Mouse (Mus musculus) hematopoietic stem cell, adult 5-6 weeks (primary cell): Measurements from ENCODE around the gene Arl4d. TPM values are rescaled to one million over a fixed set of nuclear protein-coding genes. Genes with fewer than 3 reads are reported as not detected.
"Not testable (repeated sequence)": the region's sequence is repeated elsewhere in the genome, so short reads cannot be mapped to it uniquely, and the experiment has no call there.

Experiments
- ATAC-seq, 2 experiments: fragments of 125-278 bp in 1 of 2; replicated peaks in 1 of 2; 2 replicates each; pipeline ENCODE4 v1.8.0; 2016 to 2017; ENCODE audit warnings: inconsistent platforms in 2 of 2, mild to moderate bottlenecking in 2 of 2, moderate number of reproducible peaks in 2 of 2, low read depth in 1 of 2, moderate TSS enrichment in 1 of 2; ENCODE audit not compliant: low FRiP score in 2 of 2, poor library complexity in 2 of 2, severe bottlenecking in 2 of 2, insufficient read depth in 1 of 2, low TSS enrichment in 1 of 2
- total RNA-seq: library from RNA; stranded (forward); fragments of 172-1452, 232-1000 nt; gene quantifications from 2 replicates; pipeline ENCODE4 v1.2.3, GENCODE M21; 2017

Gene Arl4d
- total RNA-seq, 1 experiment from 2014 or later, result 2.5 TPM

DNA sequence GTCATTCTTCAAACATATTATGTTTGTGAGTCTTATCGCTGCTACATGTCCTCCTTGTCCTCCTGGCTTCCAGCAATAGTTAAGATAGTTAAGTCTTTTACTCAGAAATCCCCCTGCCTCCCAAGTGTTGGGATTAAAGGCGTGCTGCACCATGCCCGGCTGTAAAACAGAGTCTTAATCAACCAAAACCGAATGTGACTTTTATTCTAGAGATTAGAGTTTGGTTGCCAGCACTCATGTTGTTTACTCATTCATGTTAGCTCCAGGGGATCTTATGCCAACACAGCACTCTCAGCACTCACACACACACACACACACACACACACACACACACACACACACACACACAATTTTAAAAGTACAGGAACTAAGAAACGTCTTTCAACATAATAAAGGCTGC, 22.4 kb upstream of the Arl4d start:
- no peak for ATAC-seq

DNA sequence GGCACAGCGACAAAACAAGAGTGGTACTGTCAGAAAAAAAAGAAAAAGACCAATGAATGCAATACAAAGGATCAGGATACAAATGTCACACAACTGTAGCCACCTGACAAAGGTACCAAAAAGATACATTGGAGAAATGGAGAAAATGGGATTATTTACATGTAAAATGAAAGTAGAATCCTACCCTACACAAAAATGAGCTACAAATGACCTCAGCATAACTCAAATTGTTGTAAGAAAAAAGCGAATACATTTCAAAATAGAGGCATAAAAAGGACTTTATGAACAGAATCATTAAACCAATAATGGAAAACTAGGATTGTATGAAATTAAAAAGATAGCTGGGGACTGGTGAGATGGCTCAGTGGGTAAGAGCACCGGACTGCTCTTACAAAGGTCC, 20.8 kb upstream of the Arl4d start:
- no peak for ATAC-seq

DNA sequence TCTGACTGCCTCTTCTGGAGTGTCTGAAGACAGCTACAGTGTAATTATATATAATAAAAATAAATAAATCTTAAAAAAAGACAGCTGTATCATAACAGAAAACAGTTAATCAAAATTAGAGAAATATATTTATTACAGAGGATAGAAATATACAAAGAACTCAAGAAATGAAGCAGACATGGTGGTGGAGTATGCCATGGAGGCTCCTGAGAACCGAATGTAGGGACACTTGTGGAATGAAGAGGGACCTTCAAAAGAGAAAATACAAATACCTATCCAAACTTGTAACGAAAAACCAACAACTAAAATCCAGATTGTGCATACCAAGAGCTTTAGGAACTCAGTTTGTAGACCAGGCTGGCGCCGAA, 20.3 kb upstream of the Arl4d start:
- ATAC-seq, result not testable (repeated sequence)

DNA sequence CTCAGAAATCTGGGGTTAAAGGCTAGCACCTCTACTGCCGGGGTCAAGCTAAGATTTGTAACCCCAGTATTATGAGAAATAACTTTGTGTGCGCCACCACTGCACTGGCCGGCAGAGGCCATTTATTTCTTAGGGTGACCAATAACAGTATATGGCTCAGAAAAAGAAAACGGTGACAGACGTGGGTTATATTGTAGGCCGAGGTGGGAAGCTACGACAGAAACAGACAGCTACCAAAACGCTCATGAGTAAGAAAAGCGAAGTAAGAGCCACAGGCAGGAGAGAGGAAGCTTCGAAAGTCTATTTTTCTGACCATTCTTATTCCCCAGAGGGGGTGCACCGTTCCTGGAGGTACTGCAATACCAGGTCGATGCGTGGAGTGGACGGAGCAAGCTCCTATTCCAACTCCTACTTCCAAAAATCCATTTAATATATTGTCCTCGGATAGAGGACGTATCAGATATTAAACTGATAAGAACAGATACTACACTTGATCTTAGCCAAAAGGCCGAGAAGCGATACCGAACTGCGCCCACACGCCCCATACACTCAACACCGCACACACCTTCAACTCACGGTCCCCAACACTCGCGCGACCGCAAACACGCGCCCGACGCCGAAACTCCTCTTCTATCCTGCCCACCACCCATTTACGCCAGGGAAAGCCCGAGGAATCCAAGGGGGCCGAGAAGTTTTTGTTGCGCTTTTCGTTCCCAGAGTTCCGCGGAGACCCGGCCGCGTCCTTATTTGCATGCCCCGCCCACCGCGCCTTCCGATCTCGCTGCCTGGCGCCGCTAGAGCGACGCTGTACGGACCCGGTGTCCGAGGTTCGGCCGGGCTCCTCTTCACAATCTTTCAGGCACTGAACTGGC, 19.7 kb upstream of the Arl4d start:
- ATAC-seq, result peak; percentile 79 to 81

DNA sequence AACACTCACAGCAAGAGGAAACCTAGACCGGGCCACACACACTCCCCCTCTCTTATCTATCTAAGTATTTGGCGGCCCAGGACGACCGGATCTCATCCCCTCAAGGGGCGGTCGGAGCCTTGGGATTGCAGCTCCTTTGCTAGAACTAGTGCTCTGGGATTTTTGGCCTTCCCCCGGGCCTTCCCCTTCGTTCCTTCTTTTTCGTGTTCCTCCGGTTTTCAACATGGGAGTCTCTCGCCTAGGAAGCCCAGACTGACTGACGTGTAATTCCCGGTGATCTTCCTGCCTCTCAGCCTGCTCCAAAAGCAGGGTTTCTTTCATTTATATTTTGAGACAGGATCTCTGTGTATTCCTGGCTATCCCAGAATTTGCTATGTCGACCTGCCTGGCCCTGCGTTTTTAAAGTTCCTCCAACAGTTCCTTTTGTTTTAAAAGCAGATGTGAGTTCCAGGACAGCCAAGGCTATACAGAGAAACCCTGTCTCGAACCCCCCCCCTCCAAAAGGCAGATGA, 19.0 kb upstream of the Arl4d start:
- not testable (repeated sequence) for ATAC-seq

DNA sequence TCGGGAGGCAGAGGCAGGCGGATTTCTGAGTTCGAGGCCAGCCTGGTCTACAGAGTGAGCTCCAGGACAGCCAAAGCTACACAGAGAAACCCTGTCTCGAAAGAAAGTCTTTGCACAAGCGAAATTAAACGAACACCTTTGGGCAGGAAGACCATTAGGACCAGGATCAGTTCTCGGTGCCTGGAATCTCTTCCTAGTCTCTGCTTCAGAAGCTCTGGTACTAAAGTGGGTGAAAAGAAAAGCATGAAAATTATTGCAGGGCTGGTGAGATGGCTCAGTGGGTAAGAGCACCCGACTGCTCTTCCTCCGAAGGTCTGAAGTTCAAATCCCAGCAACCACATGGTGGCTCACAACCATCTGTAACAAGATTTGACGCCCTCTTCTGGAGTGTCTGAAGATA, 18.2 kb upstream of the Arl4d start:
- not testable (repeated sequence) for ATAC-seq

DNA sequence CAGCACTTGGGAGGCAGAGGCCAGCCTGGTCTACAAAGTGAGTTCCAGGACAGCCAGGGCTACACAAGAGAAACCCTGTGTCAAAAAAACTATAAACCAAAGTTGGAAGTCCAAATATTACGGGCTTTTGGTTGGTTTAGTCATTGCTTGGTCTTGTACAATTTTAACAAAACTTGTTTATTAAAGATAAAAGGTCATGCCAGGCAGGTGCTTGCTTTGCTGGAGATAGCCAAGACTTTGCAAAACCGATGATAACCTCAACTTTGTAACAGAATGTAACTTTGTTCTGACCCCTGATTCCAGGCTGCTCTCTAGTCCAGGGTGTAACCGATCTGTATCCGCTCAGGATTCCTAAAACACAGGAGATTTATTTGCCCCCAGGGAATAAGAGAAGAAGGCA, 9.0 kb upstream of the Arl4d start:
- no peak for ATAC-seq

DNA sequence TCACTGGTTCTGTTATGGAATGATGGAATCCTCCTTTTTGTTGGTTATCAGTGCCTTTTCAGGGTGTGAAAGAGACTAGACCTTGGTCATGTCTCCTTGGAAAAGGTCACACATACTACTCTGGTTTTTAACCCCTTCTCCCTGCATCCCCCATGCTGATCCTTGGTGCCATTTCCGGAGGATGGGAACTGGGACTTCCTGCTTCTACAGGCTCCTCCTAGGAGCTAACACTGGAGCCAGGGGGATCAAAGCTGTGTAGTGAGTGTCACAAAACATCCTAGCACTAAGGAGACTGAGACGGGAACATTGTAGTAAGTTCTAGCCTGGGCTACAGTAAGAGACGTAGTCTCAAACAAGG, 7.8 kb upstream of the Arl4d start:
- no peak for ATAC-seq

DNA sequence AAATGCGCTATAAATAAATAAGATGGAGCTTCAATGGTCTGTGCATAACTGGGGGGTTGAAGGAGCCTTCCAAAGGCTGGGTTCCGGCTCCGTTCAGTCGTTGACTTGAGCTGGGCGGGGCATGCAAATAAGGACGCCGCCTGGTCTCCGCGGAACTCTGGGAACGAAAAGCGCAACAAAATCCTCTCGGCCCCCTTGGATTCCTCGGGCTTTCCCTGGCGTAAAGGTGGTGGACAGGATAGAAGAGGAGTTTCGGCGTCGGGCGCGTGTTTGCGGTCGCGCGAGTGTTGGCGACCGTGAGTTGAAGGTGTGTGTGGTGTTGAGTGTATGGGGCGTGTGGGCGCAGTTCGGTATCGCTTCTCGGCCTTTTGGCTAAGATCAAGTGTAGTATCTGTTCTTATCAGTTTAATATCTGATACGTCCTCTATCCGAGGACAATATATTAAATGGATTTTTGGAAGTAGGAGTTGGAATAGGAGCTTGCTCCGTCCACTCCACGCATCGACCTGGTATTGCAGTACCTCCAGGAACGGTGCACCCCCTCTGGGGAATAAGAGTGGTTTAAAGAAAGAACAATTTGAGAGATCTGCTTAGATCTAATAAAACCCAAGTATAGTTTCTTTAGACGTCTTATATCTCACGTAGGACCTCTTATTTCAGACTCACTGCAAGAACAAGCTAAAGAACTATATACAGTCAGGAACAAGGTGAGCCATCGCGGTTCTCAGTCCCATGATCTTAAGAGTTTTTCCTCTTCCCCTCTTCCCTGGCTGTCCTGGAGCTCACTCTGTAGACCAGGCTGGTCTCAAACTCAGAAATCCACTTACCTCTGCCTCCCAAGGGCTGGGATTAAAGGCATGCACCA, 7.2 kb upstream of the Arl4d start:
- ATAC-seq, result peak; percentile 89

DNA sequence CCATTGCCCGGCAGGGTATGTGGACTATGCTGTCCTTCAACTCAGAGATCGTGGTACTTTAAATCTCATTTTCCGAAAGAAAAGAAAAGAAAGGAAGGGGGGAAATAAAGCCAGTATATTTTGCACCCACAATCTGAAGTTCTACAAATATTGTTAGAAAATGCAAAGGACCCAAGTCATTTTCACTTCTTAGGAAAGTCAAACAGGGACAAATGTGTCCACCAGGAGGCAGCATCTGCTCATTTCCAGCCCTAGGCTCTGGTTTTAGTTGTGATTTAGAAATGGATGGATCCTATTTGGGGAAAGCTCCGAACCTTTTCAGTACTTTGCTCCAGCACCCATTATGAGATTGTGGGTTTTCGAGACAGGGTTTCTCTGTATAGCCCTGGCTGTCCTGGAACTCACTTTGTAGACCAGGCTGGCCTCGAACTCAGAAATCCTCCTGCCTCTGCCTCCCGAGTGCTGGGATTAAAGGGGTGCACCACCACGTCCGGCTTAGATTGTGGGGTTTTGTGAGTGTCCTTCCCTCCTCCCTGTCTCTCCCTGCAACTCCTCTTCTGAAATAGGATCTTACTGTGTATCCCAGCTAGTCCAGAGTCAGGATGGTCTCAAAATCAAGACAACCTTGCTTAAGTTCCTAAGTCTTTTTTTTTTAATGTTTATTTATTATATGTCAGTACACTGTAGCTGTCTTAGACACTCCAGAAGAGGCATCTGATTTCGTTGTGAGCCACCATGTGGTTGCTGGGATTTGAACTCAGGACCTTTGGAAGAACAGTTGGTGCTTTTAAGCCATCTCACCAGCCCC, 6.4 kb upstream of the Arl4d start:
- peak; percentile 50 to 51 for ATAC-seq

DNA sequence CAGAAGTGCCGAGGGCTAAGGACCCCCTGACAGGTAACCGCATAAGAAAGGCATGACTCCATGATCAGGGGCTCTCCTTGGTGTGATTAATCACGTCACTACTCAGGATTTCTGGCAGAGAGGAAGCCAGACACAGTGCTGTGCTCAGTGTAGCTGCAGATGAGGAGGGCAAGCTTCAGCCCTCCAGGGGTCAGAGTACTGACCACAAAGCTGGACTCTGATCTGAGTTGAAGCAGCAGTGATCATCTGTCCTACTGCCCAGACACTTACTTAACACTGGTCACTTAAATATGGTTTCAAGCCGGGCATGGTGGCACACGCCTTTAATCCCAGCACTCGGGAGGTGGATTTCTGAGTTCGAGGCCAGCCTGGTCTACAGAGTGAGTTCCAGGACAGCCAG, 4.2 kb upstream of the Arl4d start:
- ATAC-seq, result no peak

DNA sequence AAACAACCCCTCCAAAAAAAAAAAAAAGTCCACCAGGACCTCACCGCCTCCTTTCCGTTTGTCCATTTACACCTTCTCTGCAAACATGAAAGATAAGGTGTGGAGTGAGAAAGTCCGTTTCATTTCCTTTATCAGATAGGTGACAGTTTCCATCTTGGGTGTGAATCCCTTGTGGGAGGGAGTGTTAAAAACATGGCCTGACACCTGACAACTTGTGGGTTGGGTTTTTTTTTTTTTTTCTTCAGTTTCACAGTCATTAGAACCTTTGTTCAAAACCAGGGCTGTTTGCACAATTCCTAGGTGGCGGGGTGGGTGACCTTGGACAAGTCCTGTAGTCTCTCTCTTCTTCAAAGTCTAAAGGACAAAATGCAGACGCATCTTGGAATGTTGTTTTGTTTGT, 3.6 kb upstream of the Arl4d start:
- ATAC-seq, result no peak

DNA sequence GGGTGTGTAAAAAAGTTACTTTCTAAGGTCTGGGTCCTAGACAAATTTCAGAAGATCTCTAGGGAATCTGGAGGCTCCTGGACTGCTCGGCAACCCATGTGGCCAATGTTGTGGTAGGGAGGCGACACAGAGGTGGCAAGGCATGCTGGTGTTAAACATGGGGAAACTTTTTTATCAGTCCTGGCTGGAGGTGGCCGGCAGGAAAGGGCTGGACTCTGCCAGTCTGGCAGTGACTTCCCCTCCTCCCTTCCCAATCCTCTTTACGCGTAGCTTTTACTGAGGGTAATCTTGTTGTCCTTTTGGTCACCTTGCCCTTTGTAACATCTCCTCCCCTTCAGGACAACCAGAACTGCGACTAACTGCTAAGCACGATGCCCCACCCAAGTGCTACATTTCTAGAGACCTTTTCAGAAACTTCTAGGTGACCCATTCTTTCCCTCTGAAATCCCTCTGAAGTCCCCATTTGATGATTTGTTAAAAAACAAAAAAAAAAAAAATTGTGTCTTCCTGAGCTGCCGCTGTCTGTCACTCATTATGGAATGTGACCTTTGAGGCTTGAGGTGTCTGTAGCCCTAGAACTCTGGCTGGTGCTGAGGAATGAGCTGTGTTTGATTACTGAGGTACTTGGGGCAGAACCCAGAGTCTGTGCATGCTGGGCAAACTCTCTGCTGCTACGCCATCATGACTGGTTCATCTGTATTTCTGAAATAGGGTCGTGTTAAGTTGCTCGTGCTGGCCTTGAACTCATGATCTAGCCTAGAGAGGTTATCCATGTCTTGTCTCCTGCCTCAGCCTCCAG, 1.9 kb upstream of the Arl4d start:
- no peak for ATAC-seq

DNA sequence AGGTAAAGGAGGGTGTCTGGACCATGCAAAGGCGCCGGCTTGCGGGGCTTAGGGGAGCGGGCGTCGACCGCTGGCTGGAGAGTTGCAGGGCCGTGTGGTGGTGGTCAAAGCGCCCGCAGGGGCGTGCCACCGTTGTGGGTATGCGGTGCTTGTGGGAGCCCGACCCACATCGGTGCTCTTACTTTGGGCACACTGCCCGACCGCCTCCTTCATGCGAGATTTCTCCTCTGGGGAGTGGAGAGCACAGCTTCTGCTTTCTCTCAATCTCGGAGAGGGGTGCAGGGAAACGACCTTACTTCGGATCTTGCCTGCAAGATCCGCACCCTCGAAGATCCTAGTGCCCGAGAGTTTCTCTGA, 273 bp downstream of the Arl4d start:
- peak; percentile 30 to 70; a peak in 3 of 4 replicates for ATAC-seq

DNA sequence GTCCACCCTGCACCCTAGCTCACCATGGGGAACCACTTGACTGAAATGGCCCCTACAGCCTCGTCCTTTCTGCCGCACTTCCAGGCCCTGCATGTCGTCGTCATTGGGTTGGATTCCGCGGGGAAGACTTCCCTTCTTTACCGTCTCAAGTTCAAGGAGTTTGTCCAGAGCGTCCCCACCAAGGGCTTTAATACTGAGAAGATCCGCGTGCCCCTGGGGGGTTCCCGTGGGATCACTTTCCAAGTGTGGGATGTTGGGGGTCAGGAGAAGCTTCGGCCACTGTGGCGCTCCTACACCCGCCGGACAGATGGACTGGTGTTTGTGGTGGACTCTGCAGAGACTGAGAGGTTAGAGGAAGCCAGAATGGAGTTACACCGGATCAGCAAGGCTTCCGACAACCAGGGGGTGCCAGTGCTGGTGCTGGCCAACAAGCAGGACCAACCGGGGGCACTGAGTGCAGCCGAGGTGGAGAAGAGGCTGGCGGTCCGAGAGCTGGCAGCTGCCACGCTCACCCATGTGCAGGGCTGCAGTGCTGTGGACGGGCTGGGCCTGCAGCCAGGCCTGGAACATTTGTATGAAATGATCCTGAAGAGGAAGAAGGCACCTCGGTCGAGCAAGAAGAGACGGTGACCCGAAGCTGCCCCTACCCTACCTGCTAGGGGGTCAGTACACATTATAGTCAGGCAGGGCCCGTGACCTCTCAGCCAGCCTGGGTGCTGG, 1.4 kb downstream of the Arl4d start:
- ATAC-seq, result no peak

DNA sequence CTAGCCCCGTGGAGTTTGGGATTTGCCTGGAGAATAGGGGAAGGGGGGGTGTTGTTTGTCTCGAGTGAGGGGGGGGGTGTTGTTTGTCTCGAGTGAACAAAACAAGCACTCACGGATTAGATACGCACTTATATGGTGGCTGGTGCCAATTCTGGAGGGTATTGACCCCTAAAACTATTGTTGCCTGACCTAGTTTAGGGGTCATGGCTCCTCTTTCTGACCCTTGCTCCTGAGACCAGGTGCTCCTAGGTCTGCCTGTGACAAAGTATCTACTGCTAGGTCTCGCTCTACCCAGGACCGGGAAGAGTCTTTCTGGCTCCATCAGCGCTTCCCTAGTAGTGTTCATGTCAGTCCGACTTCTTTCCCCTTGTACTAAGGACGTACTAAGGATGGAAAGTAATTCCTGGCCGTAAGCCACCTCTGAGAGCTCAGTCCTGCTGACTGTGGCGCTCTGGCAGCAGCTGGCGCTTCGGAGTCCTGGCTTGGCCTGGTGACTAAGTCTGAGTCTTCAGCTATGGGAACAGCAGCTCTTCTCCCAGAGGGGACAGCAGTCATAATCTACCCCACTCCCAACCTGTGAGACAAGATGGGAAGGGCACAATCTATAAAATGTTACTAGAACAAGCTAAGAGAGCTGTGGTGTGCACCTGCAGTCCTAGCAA, 2.7 kb downstream of the Arl4d start:
- ATAC-seq, result no peak
